Mouse (Mus musculus) hindbrain, embryonic 12.5 days (tissue): ENCODE measurements at regions not wholly inside any gene's neighbourhood (a gene's known extent, or its start where the extent isn't known, plus 50 kb on each side); places are given as distances from the start of the nearest gene placed in this dataset.
"Not testable (repeated sequence)": the region's sequence is repeated elsewhere in the genome, so short reads cannot be mapped to it uniquely, and the experiment has no call there.

Experiments
- ATAC-seq: fragments of 200-750 bp; cut with Nextera tagmentation; 2 replicates; pipeline ENCODE4 v1.8.0; 2017; ENCODE audit warnings: moderate TSS enrichment; ENCODE audit not compliant: low FRiP score
- H3K27ac ChIP-seq: fragments of 300-500 bp; sonication (generic); 2 replicates; pipeline ENCODE4 v1.5.1; 2016; ENCODE audit warnings: mild to moderate bottlenecking
- H3K27me3 ChIP-seq: fragments of 300-500 bp; sonication (generic); 2 replicates; pipeline ENCODE4 v1.6.1; 2016; ENCODE audit warnings: mild to moderate bottlenecking
- H3K36me3 ChIP-seq: fragments of 300-500 bp; sonication (generic); 2 replicates; pipeline ENCODE4 v1.6.1; 2016; ENCODE audit warnings: mild to moderate bottlenecking
- H3K4me1 ChIP-seq: fragments of 300-500 bp; sonication (generic); 2 replicates; pipeline ENCODE4 v1.6.1; 2016
- H3K4me2 ChIP-seq: fragments of 300-500 bp; sonication (generic); replicated peaks from 2 replicates; pipeline ENCODE4 v1.6.1; 2016; ENCODE audit warnings: mild to moderate bottlenecking
- H3K4me3 ChIP-seq: fragments of 300-500 bp; sonication (generic); 2 replicates; pipeline ENCODE4 v1.5.1; 2016; ENCODE audit warnings: mild to moderate bottlenecking
- H3K9ac ChIP-seq: fragments of 300-500 bp; sonication (generic); 2 replicates; pipeline ENCODE4 v1.6.1; 2016; ENCODE audit warnings: mild to moderate bottlenecking, moderate library complexity
- H3K9me3 ChIP-seq: fragments of 300-500 bp; sonication (generic); replicated peaks from 2 replicates; pipeline ENCODE4 v1.6.1; 2016; ENCODE audit warnings: mild to moderate bottlenecking
- WGBS: fragments of 180-500 bp; shearing (Covaris S2); methylation state at CpG from one replicate; pipeline ENCODE4 v1.1.7; 2016; 5-methylcytosine and 5-hydroxymethylcytosine counted together

DNA sequence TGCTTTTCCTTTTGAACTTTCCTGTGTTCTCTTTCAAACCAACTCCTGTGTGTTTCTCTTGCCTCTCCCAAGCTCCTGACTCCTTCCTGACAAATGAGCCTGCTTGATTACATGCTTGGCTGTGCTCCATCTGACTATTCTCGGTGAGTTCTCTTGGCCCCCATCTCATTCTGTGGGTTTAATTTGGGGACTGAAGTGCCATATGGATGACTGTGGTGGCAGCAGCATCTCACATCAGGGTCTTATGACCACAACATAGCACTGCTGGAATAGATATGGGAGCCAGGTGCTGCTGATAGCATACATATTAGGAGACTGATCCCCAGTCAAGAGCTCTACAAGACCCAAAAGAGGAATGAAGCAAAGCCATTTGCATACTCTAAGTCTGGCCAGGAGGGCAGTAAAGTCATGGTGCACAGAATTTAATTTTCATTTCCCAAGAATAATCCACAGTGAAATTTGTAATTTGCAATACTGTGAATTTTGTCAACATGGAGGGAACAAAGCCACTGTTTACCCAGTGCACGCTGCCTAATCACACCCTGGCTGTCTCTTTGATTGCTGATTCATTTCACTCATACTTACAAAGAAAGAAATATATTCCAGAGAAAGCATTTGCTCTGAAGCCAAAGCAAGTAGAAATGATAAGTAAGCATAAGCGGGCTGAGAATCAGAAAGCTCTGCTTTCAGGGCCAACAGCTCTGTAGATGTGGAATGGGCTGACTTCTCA is 1478.4 kb upstream of the Gm7489 start:
- Histone ChIP-seq H3K9ac (no peak overlapping the region), H3K9me3 (no peaks in the 10 kb centered on the region), H3K27me3 (no peaks in the 10 kb centered on the region), H3K4me2 (no peak overlapping the region), H3K4me3 (no peak overlapping the region), H3K27ac (no peak overlapping the region), H3K36me3 (no peaks in the 10 kb centered on the region), H3K4me1 (no peaks in the 10 kb centered on the region)
- no peak for ATAC-seq
- 83% methylated on average over 3 of the region's 3 CpGs for WGBS

DNA sequence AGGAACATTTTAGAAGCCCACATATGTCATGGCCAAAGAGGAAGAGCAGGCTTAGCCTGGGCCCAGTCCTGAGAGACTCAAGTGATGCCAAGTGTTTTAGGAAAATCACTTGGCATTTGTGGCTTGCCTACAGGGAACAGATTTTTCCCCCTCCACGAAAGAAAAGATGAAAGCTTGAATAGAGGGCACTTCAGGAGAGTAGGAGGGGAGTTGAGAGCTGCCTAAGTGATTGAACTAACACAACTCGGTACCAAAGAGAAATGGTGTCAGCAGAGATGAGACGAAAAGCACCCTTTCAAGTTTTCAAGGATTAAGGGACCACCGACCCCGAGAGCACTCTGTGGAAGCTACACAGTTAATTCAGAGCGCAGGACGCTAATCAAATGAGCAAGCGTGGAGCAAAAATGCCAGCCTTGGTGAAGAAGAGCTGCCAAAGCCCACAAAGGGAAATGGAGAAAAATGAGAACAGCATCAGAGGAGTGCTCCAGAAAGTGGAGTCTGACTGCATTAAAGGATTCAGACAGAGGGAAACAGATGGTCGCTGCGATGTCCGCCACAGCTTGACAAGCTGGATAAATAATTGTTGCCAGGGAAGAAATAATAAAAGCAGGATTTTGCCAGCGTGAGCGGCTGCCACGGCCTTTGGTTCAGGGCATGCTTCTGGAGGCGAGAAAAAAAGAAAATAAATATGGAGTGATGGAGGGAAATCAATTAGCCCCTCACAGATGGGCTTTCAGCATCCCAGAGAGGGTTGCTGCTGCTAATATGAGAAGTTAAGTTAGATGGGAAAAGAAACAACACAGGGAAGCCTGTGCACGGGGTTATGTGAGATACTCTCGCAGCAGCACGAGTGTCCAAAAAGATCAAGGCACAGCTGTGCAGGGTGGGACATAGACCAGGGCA is 1471.6 kb upstream of the Gm7489 start:
- Histone ChIP-seq H3K36me3 (no peaks in the 10 kb centered on the region), H3K27me3 (no peaks in the 10 kb centered on the region), H3K4me1 (peaks cover 11% of the 10 kb centered on the region), H3K4me2 (peak overlapping the region; percentile 44), H3K4me3 (no peak overlapping the region), H3K9ac (no peak overlapping the region), H3K9me3 (no peaks in the 10 kb centered on the region), H3K27ac (peak overlapping the region; percentile 70)
- peak; percentile 92 for ATAC-seq
- WGBS, result 28% methylated on average over 18 of the region's 18 CpGs

DNA sequence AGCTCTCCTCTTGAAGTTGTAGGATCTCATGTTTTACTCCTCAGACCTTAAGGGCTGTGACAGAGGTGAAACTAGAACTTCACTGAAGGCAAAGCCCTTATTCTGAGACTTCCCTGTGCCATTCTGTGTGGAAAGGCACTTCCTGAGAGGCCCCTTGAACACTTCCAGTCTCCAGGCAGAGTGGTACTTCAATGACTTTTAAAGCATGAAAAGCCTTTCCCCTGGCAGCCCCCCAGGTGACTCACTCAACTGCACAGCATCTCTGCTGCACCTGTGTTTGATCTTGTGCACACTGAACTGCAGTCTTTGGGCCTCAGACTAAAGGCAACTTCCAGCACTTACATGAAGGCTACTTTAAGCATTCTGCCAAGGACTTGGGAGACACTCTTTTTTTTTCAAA is 1458.7 kb upstream of the Gm7489 start:
- Histone ChIP-seq H3K4me1 (no peaks in the 10 kb centered on the region), H3K4me3 (no peak overlapping the region), H3K4me2 (no peak overlapping the region), H3K9me3 (no peaks in the 10 kb centered on the region), H3K27me3 (no peaks in the 10 kb centered on the region), H3K27ac (no peak overlapping the region), H3K36me3 (no peaks in the 10 kb centered on the region), H3K9ac (no peak overlapping the region)
- no peak for ATAC-seq

DNA sequence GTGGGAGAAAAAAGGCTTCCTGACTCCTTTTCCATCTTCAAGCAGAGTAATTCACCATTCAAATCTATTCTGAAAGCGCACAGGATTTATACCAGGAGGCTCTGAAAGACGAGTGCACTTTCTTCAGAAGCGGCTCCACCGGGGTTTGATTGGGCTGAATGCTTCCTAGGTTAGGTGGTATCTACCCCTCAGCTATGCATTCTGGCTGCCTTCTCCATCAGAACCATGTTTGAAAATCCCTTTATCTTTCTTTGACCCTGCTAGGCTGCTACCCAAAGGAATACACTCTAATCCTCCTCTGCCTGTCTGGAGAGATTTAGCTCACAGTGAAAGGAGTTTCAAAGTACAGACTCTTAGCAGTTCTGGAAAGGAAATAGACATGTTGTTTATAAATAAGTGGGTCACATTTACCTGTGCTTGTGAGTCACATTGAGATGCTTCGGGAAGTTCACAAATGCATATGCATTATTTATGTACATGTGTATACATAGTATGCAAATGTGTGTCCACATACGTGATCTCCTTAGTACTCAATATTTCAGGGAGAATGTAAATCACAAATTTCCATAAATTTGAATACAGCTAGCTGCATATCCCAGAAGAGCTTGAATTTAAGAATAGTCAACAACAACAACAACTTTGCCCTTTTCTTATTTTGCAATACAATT is 1454.1 kb upstream of the Gm7489 start:
- H3K9ac ChIP-seq, result no peak overlapping the region
- 80% methylated on average over 6 of the region's 6 CpGs for WGBS
- H3K4me1 ChIP-seq, result no peaks in the 10 kb centered on the region
- H3K9me3 ChIP-seq, result no peaks in the 10 kb centered on the region
- H3K4me2 ChIP-seq, result no peak overlapping the region
- H3K36me3 ChIP-seq, result no peaks in the 10 kb centered on the region
- H3K27ac ChIP-seq, result no peak overlapping the region
- no peak for ATAC-seq
- no peak overlapping the region for H3K4me3 ChIP-seq
- H3K27me3 ChIP-seq, result no peaks in the 10 kb centered on the region

DNA sequence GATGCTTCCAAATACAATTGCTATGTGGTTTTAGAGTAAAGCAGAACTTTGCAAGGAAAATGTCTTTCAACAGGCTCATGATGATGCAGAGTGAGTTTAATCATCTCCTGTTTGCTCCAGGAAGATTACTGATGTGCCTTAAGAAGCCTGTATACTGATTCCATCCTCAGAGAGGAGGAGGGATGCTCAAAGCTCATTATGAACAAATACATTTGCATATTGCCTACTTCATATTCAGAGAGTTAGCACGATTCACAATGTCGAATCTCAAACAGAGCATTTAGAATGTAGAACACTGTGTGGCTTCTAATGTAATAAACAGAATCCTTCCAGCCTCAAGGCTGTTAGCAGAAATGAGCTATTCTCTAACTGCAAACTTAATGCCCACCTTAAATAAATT is 1451.1 kb upstream of the Gm7489 start:
- no peaks in the 10 kb centered on the region for H3K27me3 ChIP-seq
- no peak for ATAC-seq
- no peak overlapping the region for H3K4me3 ChIP-seq
- H3K27ac ChIP-seq, result no peak overlapping the region
- H3K4me1 ChIP-seq, result no peaks in the 10 kb centered on the region
- H3K9me3 ChIP-seq, result no peaks in the 10 kb centered on the region
- no peak overlapping the region for H3K4me2 ChIP-seq
- no peak overlapping the region for H3K9ac ChIP-seq
- 59% methylated on average over 2 of the region's 2 CpGs for WGBS
- no peaks in the 10 kb centered on the region for H3K36me3 ChIP-seq

DNA sequence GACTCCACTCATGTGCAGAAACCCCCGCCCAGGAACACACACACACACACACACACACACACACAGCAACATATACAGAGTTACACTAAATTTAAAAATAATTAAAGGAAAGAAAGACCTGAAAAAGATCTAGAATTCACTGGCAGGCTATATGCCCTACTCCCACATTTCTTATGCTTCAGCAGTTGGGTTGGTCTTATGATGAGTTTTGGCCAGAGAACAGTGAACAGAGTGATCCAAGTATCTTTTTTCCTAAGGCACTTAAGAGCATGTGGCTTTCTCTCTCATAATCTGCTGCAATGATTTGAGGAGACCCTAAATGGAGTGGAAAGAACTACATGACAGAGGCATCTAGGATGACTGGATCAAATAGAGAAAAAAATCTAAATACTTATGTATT is 1446.3 kb upstream of the Gm7489 start:
- Histone ChIP-seq H3K9me3 (no peaks in the 10 kb centered on the region), H3K27me3 (no peaks in the 10 kb centered on the region), H3K4me1 (no peaks in the 10 kb centered on the region), H3K9ac (no peak overlapping the region), H3K4me2 (no peak overlapping the region), H3K36me3 (no peaks in the 10 kb centered on the region), H3K4me3 (no peak overlapping the region), H3K27ac (no peak overlapping the region)
- 100% methylated on average over 1 of the region's 1 CpGs for WGBS
- ATAC-seq, result no peak

DNA sequence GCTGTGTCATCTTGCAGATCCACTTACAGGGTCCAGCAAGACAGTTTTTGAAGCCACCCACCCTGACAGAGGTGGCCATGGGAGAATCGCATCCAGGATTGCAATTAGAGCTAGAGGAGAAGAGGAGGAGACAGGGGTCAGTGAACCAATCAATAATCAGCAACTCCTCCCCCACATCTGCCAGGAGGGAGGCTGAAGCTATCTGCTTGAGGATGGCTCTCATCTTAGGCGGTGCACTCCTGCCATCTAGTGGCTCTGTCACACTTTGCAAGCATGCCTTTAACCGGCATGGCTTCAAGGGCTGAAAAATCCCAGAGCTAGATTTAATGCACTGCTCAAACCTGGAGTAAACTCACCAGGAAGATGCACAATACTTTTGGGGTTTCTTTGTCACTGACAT is 1425.9 kb upstream of the Gm7489 start:
- no peak overlapping the region for H3K9ac ChIP-seq
- no peaks in the 10 kb centered on the region for H3K36me3 ChIP-seq
- ATAC-seq, result peak; percentile 92
- WGBS, result 0% methylated on average over 3 of the region's 3 CpGs
- H3K27me3 ChIP-seq, result no peaks in the 10 kb centered on the region
- no peaks in the 10 kb centered on the region for H3K9me3 ChIP-seq
- H3K4me2 ChIP-seq, result no peak overlapping the region
- H3K4me3 ChIP-seq, result no peak overlapping the region
- peaks cover 9% of the 10 kb centered on the region for H3K4me1 ChIP-seq
- H3K27ac ChIP-seq, result no peak overlapping the region

DNA sequence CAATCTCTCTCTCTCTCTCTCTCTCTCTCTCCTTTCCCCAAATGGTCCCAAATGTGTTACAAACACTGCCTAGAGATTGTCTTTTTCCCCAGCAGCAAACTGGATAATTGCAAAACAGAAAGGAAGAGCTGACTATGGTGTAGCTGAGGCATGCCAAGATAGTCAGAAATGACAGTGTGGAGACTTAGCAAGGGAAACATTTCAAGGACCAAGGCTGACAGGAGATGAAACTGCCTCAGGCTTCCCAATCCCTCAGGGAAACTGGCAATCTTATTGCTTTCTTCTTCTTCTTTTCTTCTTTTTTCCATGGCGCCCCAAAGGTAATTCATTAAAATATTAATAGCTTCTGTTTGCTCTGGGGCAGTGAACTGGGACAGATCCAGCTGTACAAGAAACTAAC is 1425.4 kb upstream of the Gm7489 start:
- no peaks in the 10 kb centered on the region for H3K9me3 ChIP-seq
- H3K9ac ChIP-seq, result no peak overlapping the region
- 46% methylated on average over 1 of the region's 1 CpGs for WGBS
- H3K27me3 ChIP-seq, result no peaks in the 10 kb centered on the region
- peaks cover 11% of the 10 kb centered on the region for H3K4me1 ChIP-seq
- H3K36me3 ChIP-seq, result no peaks in the 10 kb centered on the region
- ATAC-seq, result 0 out of 2 replicates have a peak, but pooled peaks have one; percentile 18
- no peak overlapping the region for H3K4me3 ChIP-seq
- no peak overlapping the region for H3K4me2 ChIP-seq
- H3K27ac ChIP-seq, result peak overlapping the region; percentile 64

DNA sequence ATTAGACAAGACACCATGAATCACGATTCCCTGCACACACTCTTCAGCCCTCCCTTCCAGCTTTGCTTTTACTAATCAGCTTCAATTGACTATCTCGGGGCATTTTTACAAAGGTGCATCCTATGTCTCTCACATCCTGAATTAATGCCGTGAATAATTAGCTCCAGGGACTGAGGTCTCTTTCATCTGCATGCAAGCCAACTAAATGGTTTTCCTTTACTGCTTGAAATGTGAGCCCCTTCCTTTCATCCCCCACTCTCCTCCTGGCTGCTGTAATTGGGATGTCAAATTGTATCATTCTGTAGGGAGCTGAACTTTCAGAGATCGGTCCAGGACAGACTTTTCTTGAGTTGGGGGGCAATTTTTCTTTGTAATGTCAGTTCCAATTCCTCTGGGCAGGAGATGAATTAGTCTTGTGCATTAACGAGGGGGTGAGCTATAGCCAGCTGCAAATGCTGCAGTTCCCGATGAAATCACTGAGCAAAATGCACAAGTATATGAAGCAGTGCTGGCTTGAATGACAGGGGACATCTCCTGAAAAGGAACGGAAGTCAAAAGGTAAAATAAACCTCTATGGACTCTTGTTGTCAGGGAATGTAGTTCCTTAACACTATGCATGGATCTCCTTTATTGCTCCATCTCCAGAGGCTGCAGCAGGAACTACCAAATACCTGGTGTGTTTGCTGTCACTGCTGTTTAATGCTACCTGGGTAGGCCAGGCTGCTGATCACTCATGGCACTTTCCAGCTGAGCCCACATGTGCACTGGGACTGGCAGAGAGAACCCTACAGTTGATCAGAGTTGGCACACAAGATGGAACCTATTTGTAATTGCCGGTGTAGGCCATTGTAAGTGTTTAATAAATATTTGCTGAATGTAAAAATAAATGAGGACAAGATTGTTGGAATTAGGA is 1420.2 kb upstream of the Gm7489 start:
- WGBS, result 19% methylated on average over 8 of the region's 8 CpGs
- H3K27ac ChIP-seq, result peak overlapping the region; percentile 48; the same call in 1 of the 2 replicates

DNA sequence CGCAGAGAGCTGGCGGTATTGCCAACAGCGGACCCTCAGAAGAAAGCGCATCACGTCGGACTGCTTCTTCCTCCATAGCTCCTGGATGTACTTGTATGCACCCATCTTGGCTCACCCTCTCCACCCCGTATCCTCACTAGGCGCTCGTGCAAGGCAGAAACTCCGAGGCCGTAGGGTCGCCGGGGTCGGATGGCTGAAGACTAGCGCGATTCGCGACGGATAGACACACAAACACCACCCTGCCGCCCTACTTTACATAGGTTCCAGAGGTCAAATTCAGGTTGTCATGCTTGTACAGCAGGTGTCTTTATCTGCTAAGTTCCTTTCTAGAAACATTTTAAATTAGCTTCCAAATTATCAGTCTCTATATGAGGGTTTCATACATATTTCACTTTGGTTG is 1406.6 kb upstream of the Gm7489 start:
- WGBS, result 96% methylated on average over 19 of the region's 20 CpGs
- H3K4me1 ChIP-seq, H3K36me3 ChIP-seq, H3K4me3 ChIP-seq, H3K4me2 ChIP-seq, H3K27ac ChIP-seq, H3K27me3 ChIP-seq, H3K9ac ChIP-seq, ATAC-seq, H3K9me3 ChIP-seq: not testable (repeated sequence)

More for the DNA sequence above, 1420.2 kb upstream of the Gm7489 start:
- Histone ChIP-seq H3K36me3 (no peaks in the 10 kb centered on the region), H3K4me2 (0 out of 2 replicates have a peak overlapping the region, but pooled peaks have one; percentile 4), H3K27me3 (no peaks in the 10 kb centered on the region), H3K9ac (no peak overlapping the region), H3K9me3 (no peaks in the 10 kb centered on the region), H3K4me3 (no peak overlapping the region), H3K4me1 (peaks cover 9% of the 10 kb centered on the region; the same call in 1 of the 2 replicates)
- ATAC-seq, result peak; percentile 71

DNA sequence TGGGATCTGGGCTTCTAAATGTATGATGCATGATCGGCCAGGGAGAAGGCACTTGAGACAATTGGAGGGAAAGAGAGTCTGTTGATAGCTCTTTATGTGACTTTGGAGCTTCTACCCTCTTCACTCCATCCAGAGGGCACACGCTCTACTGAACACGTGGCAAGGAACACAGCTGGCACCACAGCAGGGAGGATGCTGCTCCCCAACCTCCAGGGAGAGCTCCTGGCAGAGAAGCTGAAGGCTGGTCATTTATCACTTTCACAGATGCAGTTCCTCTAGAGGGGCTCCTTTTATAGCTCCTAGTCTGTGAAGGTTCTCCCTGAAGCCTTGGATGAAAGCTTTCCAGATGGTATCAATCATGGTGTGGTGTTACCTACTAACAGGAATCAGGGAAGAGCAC is 1403.9 kb upstream of the Gm7489 start:
- Histone ChIP-seq H3K4me1 (no peaks in the 10 kb centered on the region), H3K4me3 (no peak overlapping the region), H3K36me3 (no peaks in the 10 kb centered on the region), H3K9ac (no peak overlapping the region), H3K27me3 (no peaks in the 10 kb centered on the region), H3K9me3 (no peaks in the 10 kb centered on the region), H3K27ac (no peak overlapping the region), H3K4me2 (no peak overlapping the region)
- no peak for ATAC-seq
- WGBS, result 42% methylated on average over 3 of the region's 3 CpGs
